Mouse (Mus musculus) layer of hippocampus, postnatal 14 days (tissue): ENCODE data around the gene Vmn1r129. TPM values are rescaled to one million over a fixed set of nuclear protein-coding genes. Genes with fewer than 3 reads are reported as not detected.
"Not testable (repeated sequence)": the region's sequence is repeated elsewhere in the genome, so short reads cannot be mapped to it uniquely, and the experiment has no call there.

Experiments
- DNase-seq, 2 experiments: peaks; one replicate each; pipeline ENCODE4 v3.0.0; 2021 to 2022; ENCODE audit warnings: low spot score in 2 of 2, mixed read lengths in 1 of 2
- long read RNA-seq, 2 experiments: library from polyadenylated mRNA; stranded (forward); transcript quantifications; one replicate each; pipeline ENCODE4 v2.0.0; 2021
- total RNA-seq, 2 experiments: library from RNA; stranded (reverse); gene quantifications; 2 replicates each; pipeline ENCODE4 v1.2.3; 2021

The Vmn1r129 gene
- total RNA-seq: not detected
- long read RNA-seq, experiment 1: 0 reads
- long read RNA-seq, experiment 2: 0 reads

DNA sequence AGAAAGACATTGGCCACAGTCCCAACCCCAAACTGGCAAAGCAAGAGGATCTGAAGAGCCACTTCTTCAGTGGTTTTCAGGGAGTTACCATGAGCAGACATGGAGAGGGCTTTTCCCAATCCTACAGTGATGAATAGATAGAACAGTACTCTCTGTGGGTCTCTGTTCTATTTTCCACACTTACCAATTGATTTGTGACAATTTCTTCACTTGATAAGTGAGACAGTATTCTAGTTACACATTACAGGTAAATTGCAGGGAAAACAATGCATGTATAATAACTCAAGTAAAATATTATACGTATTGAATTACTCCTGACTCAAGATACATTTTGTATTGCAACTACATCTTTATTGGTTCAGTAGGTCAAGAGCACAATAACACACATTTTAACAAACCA lies at the start of gene Vmn1r129:
Vmn1r129 (minus strand) TSS at position 101 of the 400 bp plus-strand sequence.
- not testable (repeated sequence) for DNase-seq

DNA sequence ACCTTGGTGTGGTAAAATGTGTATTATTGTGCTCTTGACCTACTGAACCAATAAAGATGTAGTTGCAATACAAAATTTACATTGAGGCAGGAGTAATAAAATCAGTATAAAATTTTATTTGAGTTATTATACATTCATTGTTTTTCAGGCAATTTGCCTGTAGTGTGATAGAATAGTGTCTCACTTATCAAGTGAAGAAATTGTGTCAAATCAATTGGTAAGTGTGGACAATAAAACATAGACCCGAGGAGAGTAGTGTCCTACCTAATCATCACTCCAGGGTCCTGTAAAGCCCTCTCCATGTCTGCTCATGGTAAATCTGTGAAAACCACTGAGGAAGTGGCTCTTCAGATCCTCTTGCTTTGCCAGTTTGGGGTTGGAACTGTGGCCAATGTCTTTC lies 12.0 kb downstream of the Vmn1r129 start, which contains the start of gene Vmn1r128:
Vmn1r128 (plus strand) TSS at position 301 of the 400 bp plus-strand sequence.
- DNase-seq: not testable (repeated sequence)

DNA sequence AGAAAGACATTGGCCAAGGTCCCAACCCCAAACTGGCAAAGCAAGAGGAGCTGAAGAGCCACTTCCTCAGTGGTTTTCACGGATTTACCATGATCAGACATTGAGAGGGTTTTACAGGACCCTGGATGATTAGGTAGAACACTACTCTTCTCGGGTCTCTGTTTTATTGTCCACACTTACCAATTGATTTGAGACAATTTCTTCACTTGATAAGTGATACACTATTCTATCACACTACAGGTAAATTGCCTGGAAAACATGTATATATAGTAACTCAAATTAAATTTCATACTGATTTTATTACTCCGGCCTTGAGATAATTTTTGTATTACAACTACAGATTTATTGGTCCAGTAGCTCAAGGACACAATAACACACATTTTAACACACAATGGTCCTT lies 41.3 kb downstream of the Vmn1r129 start, which contains the start of gene Vmn1r127:
Vmn1r127 (minus strand) TSS at position 101 of the 400 bp plus-strand sequence.
- DNase-seq: not testable (repeated sequence)

Other genes with a start within 250 kb of the Vmn1r129 start
- not detected for gene Vmn1r122, start 227.2 kb downstream of the Vmn1r129 start, total RNA-seq
- gene Vmn1r123, start 199.1 kb downstream of the Vmn1r129 start, total RNA-seq: not detected
- not detected for gene Gm5157, start 170.9 kb downstream of the Vmn1r129 start, total RNA-seq
- gene Vmn1r124, start 100.7 kb downstream of the Vmn1r129 start, total RNA-seq: not detected
- not detected for gene Vmn1r125, start 89.1 kb downstream of the Vmn1r129 start, total RNA-seq
- not detected for gene Vmn1r126, start 59.8 kb downstream of the Vmn1r129 start, total RNA-seq
- gene Vmn1r127, start 41.4 kb downstream of the Vmn1r129 start, total RNA-seq: not detected
- gene Vmn1r128, start 11.9 kb downstream of the Vmn1r129 start, total RNA-seq: not detected
- not detected for gene Gm6882, start 71.5 kb upstream of the Vmn1r129 start, total RNA-seq
- not detected for gene Vmn1r130, start 150.5 kb upstream of the Vmn1r129 start, total RNA-seq
- not detected for gene Vmn1r131, start 184.8 kb upstream of the Vmn1r129 start, total RNA-seq